Comparison of ENCODE assay signal across 22 mouse cellular contexts in the genomic region with DNA sequence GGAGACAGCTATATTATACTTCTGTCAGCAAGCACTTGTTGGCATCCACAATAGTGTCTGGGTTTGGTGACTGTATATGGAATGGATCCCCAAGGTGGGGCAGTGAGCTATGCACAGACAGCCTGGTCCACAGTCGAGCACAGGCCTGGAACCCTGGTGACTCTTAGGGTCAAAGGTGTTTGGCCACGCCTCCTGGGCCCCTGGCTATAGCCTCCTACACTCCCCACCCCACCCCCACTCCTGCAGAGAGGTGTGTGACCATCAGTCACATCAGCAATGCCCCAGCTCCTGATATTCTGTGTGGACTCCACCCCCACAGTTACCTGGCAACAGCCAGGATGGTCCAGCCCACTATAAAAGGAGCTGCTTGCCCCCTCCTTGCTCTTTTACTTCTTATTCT.
DNase-seq lines count a peak whose midpoint lies in the region; ATAC-seq lines count a peak whose summit lies in the region.
"Had no signal": no experiment of that assay in that cellular context is flagged by ENCODE, and none has a peak within 500 bp of the region (broad histone marks: within the 10 kb centered on the region; RNA-seq: fewer than 3 reads in every experiment).

No protein-coding gene starts in this region.

- H3K27ac ChIP-seq in kidney, embryonic 16.5 days (ENCODE audit: low read length), result no peak overlapping the region
- H3K27ac ChIP-seq in intestine, embryonic 16.5 days (ENCODE audit: low read length), result no peak overlapping the region
- H3K27ac ChIP-seq: liver, embryonic 13.5 days; neural tube, embryonic 12.5 days; stomach, postnatal 0 days had no signal

- no peak overlapping the region for H3K4me2 ChIP-seq in kidney, embryonic 16.5 days (replicated peaks; ENCODE audit: low read depth, low read length)
- H3K4me2 ChIP-seq in intestine, embryonic 16.5 days (ENCODE audit: low read depth, low read length), result no peak overlapping the region
- H3K4me2 ChIP-seq: liver, embryonic 13.5 days; neural tube, embryonic 12.5 days had no signal

- H3K9me3 ChIP-seq in kidney, embryonic 16.5 days (ENCODE audit: low read length), result no peaks in the 10 kb centered on the region
- no peaks in the 10 kb centered on the region for H3K9me3 ChIP-seq in intestine, embryonic 16.5 days (ENCODE audit: control insufficient read depth, low read length)
- H3K9me3 ChIP-seq: liver, embryonic 13.5 days; megakaryocyte, embryonic 14.5 days; neural tube, embryonic 12.5 days had no signal

- 45% methylated on average over 2 of the region's 2 CpGs for WGBS in kidney, embryonic 16.5 days
- 40% methylated on average over 2 of the region's 2 CpGs for WGBS in intestine, embryonic 16.5 days

- no peak overlapping the region for H3K9ac ChIP-seq in kidney, embryonic 16.5 days (replicated peaks; ENCODE audit: low read length)
- no peak overlapping the region for H3K9ac ChIP-seq in intestine, embryonic 16.5 days (ENCODE audit: low read depth, low read length)
- H3K9ac ChIP-seq: liver, embryonic 13.5 days; neural tube, embryonic 12.5 days had no signal

- peaks cover 6% of the 10 kb centered on the region; the same call in 1 of the 2 replicates for H3K4me1 ChIP-seq in kidney, embryonic 16.5 days (ENCODE audit: insufficient read depth, low read length)
- H3K4me1 ChIP-seq in intestine, embryonic 16.5 days (ENCODE audit: control insufficient read depth, insufficient read depth, low read length), result peaks cover 2% of the 10 kb centered on the region; the same call in 1 of the 2 replicates
- H3K4me1 ChIP-seq: liver, embryonic 13.5 days; neural tube, embryonic 12.5 days had no signal

- no peaks in the 10 kb centered on the region for H3K36me3 ChIP-seq in kidney, embryonic 16.5 days (ENCODE audit: insufficient read depth, low read length)
- H3K36me3 ChIP-seq in intestine, embryonic 16.5 days (ENCODE audit: control insufficient read depth, insufficient read depth, low read length), result no peaks in the 10 kb centered on the region
- H3K36me3 ChIP-seq: liver, embryonic 13.5 days; neural tube, embryonic 12.5 days had no signal

- peak; percentile 27; the same call in 1 of the 2 replicates for ATAC-seq in kidney, embryonic 16.5 days (ENCODE audit: low FRiP score, low TSS enrichment)
- ATAC-seq in intestine, embryonic 16.5 days, result peak; percentile 56; the same call in 1 of the 2 replicates
- ATAC-seq: activated CD4-positive, CD25-positive, alpha-beta regulatory T cell, adult 4 months; CD4-positive, CD25-positive, alpha-beta regulatory T cell, adult 4 months had no signal

- no peaks in the 10 kb centered on the region for H3K27me3 ChIP-seq in kidney, embryonic 16.5 days (ENCODE audit: insufficient read depth, low read length)
- H3K27me3 ChIP-seq in intestine, embryonic 16.5 days (replicated peaks; ENCODE audit: control insufficient read depth, insufficient read depth, low read length), result no peaks in the 10 kb centered on the region
- H3K27me3 ChIP-seq: liver, embryonic 13.5 days; megakaryocyte, embryonic 14.5 days; neural tube, embryonic 12.5 days had no signal

- no peak overlapping the region for H3K4me3 ChIP-seq in kidney, embryonic 16.5 days (ENCODE audit: low read length)
- no peak overlapping the region for H3K4me3 ChIP-seq in intestine, embryonic 16.5 days (ENCODE audit: low read length)
- H3K4me3 ChIP-seq: liver, embryonic 13.5 days; megakaryocyte, embryonic 14.5 days; neural tube, embryonic 12.5 days had no signal

- no peak for DNase-seq in kidney, adult 9 months
- DNase-seq in ES-CJ7 (ENCODE audit: low read depth, low spot score) (peak; percentile 50), R1 (ENCODE audit: low read depth, low spot score) (peak; percentile 42)
- DNase-seq in spleen, postnatal 14 days (ENCODE audit: low spot score in 2 of 2), result no peak
- no peak for DNase-seq in right cerebral cortex, postnatal 14 days
- DNase-seq: adrenal gland, postnatal 25 days; cerebellum, adult 18-20 months; gastrocnemius, postnatal 14 days; heart, postnatal 14 days; kidney, adult 11 months; layer of hippocampus, postnatal 36 days; left cerebral cortex, postnatal 4 days; liver, embryonic 13.5 days; lung, postnatal 14 days; right cerebral cortex, postnatal 25 days had no signal

Comparison
In these comparisons a context has a peak if more than half of its experiments do, and no peak if none do; other contexts are left out.
1. DNase-seq: peak in ES-CJ7 (single experiment) and R1 (single experiment); none in kidney, adult 9 months (single experiment), spleen, postnatal 14 days (0 of 2) and right cerebral cortex, postnatal 14 days (single experiment).